Mouse (Mus musculus) E14TG2a.4 (cell line): ENCODE results near the gene 1700011L22Rik.

Experiments used
- H3K27me3 ChIP-seq: 2 replicates; pipeline ENCODE4 v1.6.1; 2014; ENCODE audit warnings: low read length, control low read depth; ENCODE audit not compliant: insufficient read depth
- H3K36me3 ChIP-seq: 2 replicates; pipeline ENCODE4 v1.6.1; 2014; ENCODE audit warnings: low read length, control low read depth; ENCODE audit not compliant: insufficient read depth
- H3K4me1 ChIP-seq: replicated peaks from 2 replicates; pipeline ENCODE4 v1.6.1; 2014; ENCODE audit warnings: low read depth, low read length, control low read depth
- H3K4me3 ChIP-seq: replicated peaks from 2 replicates; pipeline ENCODE4 v1.5.1; 2014; ENCODE audit warnings: mild to moderate bottlenecking, low read length
- H3K9me3 ChIP-seq: 2 replicates; pipeline ENCODE4 v1.6.1; 2014; ENCODE audit warnings: low read length, control low read depth
- CTCF ChIP-seq: conservative IDR thresholded peaks from 2 replicates; pipeline ENCODE4 v1.5.1; 2014; ENCODE audit warnings: low read length
- NANOG ChIP-seq: IDR thresholded peaks from 2 replicates; pipeline ENCODE4 v1.6.1; 2014; ENCODE audit warnings: borderline replicate concordance, low read length, mixed read lengths
- POU5F1 ChIP-seq: IDR thresholded peaks from 2 replicates; pipeline ENCODE4 v1.6.1; 2014; ENCODE audit warnings: low read length, borderline replicate concordance

The 1700011L22Rik gene

GRCm38 (mm10) chr8:79227194-79227593 lies 21.2 kb downstream of the 1700011L22Rik start:
- no peaks in the 10 kb centered on the region for H3K27me3 ChIP-seq
- no peak overlapping the region for H3K4me3 ChIP-seq
- peaks cover 19% of the 10 kb centered on the region for H3K4me1 ChIP-seq
- H3K9me3 ChIP-seq = peaks cover 18% of the 10 kb centered on the region
- no peaks in the 10 kb centered on the region for H3K36me3 ChIP-seq
- TF ChIP-seq CTCF = no peak
- TF ChIP-seq POU5F1 = no peak

- H3K36me3 ChIP-seq = no peaks in the 10 kb centered on the region
- no peak overlapping the region for H3K4me3 ChIP-seq
- H3K9me3 ChIP-seq = peaks cover 18% of the 10 kb centered on the region
- no peaks in the 10 kb centered on the region for H3K27me3 ChIP-seq
- TF ChIP-seq POU5F1 = no peak
- H3K4me1 ChIP-seq = peaks cover 19% of the 10 kb centered on the region
Measured at GRCm38 (mm10) chr8:79226046-79226445, 22.3 kb downstream of the 1700011L22Rik start.

DNA sequence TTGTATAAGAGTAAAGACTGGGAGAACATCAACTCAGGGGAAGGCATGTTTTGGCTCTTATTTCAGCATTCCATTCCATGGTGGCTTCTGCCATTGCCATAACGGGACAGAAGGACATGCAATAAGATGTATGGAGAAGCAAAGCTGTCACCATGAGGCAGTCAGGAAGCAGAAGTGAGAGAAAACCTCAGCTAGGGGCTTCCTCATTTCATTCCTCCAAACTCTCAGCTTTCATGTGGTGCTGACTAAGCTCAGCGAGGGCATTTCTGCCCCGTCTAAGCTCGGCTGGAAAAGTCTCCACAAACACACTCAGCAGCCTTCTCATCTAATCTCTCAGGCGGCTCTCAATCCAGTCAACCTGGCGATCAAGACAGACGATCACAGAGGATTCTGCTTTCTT lies 22.8 kb downstream of the 1700011L22Rik start:
- peaks cover 15% of the 10 kb centered on the region for H3K4me1 ChIP-seq
- H3K9me3 ChIP-seq = peaks cover 18% of the 10 kb centered on the region
- no peaks in the 10 kb centered on the region for H3K27me3 ChIP-seq
- H3K4me3 ChIP-seq = no peak overlapping the region
- no peaks in the 10 kb centered on the region for H3K36me3 ChIP-seq
- TF ChIP-seq CTCF (no peak), NANOG (no peak), POU5F1 (no peak)

GRCm38 (mm10) chr8:79224363-79224762 lies 24.0 kb downstream of the 1700011L22Rik start:
- no peaks in the 10 kb centered on the region for H3K27me3 ChIP-seq

DNA sequence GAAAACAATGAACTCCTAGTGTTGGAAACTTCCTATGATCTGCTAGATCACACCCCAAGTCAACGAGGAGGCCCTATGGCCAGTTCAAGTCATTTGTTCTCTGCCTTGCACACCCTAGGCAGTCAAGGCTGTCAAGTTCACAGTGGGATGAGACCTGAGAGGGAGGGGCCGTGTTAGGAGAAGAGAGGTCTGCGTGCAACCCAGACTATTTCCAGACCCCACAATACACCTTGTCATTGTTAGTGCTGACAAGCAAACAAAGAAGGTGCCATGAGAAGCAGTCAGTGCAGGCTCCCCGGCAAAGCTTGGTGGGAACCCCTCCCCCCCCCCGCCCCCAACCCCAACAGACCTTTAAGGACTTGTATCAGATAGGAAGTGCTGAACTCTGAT lies 25.6 kb downstream of the 1700011L22Rik start:
- Histone ChIP-seq H3K4me3 (no peak overlapping the region), H3K27me3 (no peaks in the 10 kb centered on the region), H3K9me3 (peaks cover 18% of the 10 kb centered on the region), H3K4me1 (peaks cover 5% of the 10 kb centered on the region; the same call in 1 of the 2 replicates), H3K36me3 (no peaks in the 10 kb centered on the region)
- no peak for TF ChIP-seq POU5F1
- no peak for TF ChIP-seq CTCF
- TF ChIP-seq NANOG = no peak

More at GRCm38 (mm10) chr8:79224363-79224762, 24.0 kb downstream of the 1700011L22Rik start:
- no peaks in the 10 kb centered on the region for H3K36me3 ChIP-seq
- H3K9me3 ChIP-seq = peaks cover 18% of the 10 kb centered on the region
- H3K4me3 ChIP-seq = no peak overlapping the region
- TF ChIP-seq POU5F1 = no peak; the same call in 1 of the 2 replicates
- TF ChIP-seq CTCF = no peak
- no peak for TF ChIP-seq NANOG
- peaks cover 5% of the 10 kb centered on the region; the same call in 1 of the 2 replicates for H3K4me1 ChIP-seq

DNA sequence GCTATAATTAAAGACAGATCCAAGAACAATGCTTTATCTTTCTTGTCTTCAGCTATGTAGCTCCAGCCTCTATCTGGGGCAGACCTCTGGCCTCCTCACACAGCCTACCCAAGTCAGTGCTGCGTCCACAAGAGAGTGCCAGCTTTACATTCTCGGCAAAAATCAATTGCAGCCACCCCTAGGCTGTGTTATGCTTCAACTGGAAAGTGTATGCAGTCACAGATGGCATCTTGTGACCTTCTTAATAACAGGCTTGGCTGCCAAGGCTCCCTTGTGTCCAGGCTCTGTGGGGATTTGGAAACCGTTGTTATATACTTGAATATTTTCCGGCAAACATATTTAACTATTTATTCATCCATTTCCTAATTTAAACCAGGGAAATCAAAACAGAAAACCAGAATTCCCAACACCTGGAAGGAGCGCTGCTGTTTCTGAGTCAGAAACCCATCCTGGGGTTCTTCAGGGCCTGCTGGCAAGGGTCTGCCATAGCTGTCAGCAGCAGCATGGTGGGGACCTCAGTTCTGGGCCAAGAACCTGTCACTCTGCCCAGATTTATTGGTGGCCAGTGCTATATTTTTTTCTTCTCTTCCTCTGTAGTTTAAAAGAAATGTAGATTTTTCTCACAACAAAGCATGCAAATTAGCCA lies 26.1 kb downstream of the 1700011L22Rik start:
- peaks cover 18% of the 10 kb centered on the region for H3K9me3 ChIP-seq
- H3K36me3 ChIP-seq = no peaks in the 10 kb centered on the region
- H3K4me1 ChIP-seq = peaks cover 5% of the 10 kb centered on the region; the same call in 1 of the 2 replicates
- no peak overlapping the region for H3K4me3 ChIP-seq
- TF ChIP-seq POU5F1 = no peak
- TF ChIP-seq NANOG = no peak
- no peak for TF ChIP-seq CTCF
- no peaks in the 10 kb centered on the region for H3K27me3 ChIP-seq

GRCm38 (mm10) chr8:79211630-79212029 lies 36.7 kb downstream of the 1700011L22Rik start:
- peaks cover 22% of the 10 kb centered on the region for H3K4me1 ChIP-seq
- H3K27me3 ChIP-seq = peaks cover 40% of the 10 kb centered on the region
- TF ChIP-seq CTCF = no peak
- no peak for TF ChIP-seq POU5F1
- TF ChIP-seq NANOG = no peak

DNA sequence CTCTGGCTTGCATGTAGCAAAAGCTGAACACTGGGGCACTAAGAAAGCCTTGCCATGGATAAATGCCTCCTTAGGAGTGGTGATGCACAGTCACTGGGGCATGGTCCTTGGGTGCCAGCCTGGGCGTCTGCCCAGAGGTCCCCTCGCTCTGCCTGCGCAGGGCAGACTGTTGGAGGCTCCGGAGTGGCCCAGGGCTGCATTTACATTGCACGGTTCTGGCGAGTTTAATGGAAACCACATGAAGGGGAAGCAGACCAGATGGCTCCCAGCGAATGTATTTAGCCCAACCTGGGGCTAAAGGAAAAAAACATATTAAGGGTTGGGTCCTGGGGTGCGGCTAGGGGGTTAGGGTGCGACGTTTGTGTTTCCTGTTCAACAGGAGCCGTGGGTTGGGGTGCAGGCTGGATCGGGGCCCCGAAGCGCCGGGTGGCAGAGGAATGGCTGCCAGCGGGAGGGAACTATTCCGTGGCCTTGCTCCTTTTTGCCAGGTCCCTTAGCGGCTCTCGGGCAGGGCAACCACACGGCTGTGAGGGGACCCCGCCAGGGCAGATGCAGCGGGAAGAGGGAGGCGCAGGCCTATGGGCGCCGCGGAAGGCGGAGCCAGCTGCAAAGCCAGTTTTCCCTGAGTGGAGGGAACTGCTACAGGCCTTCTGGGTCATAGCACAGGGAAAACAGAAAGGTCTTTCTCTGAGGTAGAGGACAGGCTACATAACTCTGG lies 38.6 kb downstream of the 1700011L22Rik start:
- no peak for TF ChIP-seq CTCF
- no peak for TF ChIP-seq NANOG
- TF ChIP-seq POU5F1 = no peak
- Histone ChIP-seq H3K9me3 (peaks cover 13% of the 10 kb centered on the region), H3K27me3 (peaks cover 40% of the 10 kb centered on the region), H3K4me3 (peak overlapping the region; percentile 76), H3K4me1 (peaks cover 22% of the 10 kb centered on the region), H3K36me3 (no peaks in the 10 kb centered on the region)

More at GRCm38 (mm10) chr8:79211630-79212029, 36.7 kb downstream of the 1700011L22Rik start:
- no peak overlapping the region for H3K4me3 ChIP-seq
- H3K9me3 ChIP-seq = peaks cover 17% of the 10 kb centered on the region
- no peaks in the 10 kb centered on the region for H3K36me3 ChIP-seq
